Mouse (Mus musculus) A20 (cell line): Measurements from ENCODE around the gene Stxbp5l.
"Not testable (repeated sequence)": the region's sequence is repeated elsewhere in the genome, so short reads cannot be mapped to it uniquely, and the experiment has no call there.

ENCODE experiments used
- DNase-seq: peaks from one replicate; pipeline ENCODE4 v3.0.0-alpha.2; 2011; ENCODE audit warnings: low read depth, low spot score

Gene Stxbp5l

DNA sequence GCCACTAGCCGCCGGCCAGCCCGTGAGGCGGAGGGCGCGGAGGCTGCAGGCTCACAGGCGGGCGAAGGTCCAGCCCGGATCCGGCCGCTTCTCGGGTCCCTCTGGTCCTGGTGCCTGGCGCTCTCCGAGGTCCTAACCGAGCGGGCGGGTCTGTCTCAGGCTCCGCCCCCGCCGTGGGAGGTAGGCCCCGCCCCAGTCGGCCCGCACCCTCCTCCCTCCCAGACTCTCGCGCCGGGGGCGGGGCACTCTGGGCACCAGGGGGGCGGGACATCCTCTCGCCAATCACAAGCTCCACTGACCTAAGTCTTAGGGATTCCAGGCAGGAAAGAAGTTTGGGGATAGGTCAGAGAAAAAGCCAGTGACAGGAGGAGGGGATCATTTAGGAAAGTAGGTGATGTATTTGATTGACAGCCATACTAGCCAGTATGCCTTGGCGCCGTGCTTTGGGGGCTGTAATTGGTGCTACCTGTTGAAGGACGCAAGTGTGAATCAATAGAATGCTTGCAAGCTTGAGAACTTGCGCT is at the start of gene Stxbp5l:
TSS of gene Stxbp5l (minus strand) at position 142 of the 524 bp plus-strand sequence.
- DNase-seq = peak; percentile 95

DNA sequence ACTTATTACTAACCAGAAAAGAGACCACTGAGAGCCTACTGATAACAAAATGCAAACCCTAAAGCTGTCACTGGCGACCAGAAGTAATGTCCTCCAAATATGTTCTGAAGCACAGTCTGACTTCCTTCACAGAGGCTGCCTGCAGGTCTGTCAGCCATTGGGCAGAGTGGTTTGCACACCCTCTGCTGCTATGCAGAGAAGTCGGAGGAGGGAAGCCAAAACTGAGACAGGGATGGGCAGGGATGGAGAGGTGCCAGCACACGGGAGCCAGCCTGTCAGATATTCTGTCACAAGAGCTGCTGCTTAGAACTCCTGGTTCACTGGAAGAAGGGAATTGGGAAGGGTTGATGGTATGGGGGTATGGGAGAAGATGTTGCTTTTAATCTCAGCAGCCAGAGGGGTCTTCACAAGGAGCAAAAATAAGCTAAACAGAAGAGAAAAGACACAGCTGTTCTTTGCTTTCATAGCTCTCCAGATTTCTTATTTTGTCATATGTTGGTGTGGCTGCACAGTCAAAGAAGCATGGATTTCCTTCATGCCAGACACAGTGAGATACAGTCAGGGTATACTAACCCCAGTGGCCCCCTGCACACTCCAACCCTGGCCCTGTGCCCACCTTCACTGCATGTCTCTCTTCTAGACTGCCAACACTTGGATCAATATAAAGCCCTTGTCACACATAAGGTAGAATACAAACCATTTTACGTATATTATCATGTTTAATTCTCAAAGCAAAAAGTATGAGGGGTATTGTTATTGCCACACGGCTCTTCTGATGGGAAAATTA is 48.8 kb upstream of the Stxbp5l start:
- DNase-seq = no peak

DNA sequence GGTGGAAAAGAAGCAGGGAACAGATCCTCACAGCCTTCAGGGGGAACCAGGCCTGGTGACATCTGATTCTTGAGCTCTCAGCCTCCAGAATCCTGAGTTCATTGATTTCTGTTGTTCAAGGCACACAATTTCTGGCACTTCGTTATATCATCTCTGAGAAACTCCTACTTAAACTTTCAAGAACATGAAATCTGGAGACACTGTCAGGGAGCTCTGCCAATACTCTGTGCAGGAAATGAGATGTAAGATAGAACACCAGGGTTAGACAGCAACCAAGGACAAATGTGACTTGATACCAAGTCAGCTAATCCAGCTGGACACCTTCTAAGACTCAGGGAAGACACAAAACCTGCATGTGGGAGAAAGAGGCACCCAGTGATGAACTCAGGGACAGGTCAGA is 40.7 kb upstream of the Stxbp5l start:
- no peak for DNase-seq

DNA sequence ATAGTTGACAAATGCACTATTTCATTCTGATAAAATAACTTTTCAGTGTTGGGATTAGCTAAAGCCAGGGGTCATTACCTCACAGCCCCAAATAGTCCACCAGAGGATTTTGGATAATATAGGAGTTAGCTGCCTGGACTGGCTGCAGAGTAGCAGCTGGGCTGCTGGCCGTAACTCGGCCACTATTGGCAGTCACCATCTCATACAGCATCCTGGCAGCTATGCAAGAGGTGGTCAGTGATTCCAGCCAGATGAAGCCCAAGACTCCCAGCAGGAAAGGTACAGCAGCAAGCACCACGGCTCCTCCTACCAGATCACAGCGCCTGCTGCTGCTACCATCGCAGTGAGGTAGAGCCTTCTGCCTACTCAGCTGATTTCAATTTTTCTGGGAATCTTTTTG is 38.1 kb upstream of the Stxbp5l start:
- DNase-seq = no peak

DNA sequence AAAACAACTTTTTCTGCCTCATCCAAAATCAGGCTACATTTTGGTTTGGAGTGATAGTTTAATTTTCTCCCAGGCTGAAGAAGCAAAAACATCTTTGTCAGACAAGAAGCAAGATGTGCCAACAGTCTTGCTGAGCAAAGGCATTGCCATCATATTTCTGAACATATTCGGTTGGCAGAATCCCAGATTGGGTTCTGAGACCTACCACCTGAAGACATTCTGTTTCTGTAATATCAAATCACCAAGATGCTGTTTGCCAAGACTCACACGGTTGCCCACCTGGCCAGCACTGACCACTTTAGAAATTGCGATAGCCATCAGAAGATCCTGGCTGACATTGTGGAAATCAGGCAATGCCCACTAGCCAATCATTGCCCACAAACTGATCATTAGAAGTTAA is 37.1 kb upstream of the Stxbp5l start:
- no peak for DNase-seq

DNA sequence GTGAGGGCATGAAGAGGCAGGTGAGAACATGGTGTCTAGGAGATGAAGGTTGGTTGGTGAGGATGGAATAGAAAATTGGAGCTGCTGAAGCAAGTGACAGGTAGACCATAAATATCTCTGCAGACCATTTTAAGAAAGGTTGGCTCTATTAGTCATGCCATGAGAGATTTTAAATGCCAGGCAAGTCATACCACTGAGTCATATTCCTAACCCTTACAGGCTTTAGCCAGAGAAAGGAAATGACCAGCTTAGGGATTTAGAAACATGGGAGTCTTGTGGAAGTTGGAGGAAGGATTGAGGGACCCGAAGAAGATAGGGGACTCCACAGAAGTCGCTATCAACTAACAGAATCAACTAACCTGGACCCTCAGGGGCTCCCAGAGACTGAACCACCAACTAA is 35.8 kb upstream of the Stxbp5l start:
- DNase-seq = no peak

DNA sequence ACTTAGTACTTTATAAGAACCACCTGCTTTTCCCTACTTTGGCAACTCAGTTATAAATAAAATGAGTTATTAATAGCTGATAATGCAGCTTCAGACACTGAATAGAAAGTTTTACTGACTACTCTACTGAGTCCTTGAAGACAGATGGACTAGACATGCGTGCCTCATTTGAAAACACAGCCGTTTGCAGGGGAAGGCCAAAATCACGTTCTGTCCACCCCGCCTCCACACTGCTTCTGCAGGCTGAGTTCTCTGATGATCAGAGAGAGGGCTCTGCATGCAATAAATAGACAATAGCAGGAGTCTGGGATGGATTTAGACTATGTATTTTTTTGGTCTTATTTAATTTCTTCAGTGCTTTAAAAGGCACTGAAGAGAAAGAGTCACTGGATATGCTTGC is 20.8 kb upstream of the Stxbp5l start:
- no peak for DNase-seq

DNA sequence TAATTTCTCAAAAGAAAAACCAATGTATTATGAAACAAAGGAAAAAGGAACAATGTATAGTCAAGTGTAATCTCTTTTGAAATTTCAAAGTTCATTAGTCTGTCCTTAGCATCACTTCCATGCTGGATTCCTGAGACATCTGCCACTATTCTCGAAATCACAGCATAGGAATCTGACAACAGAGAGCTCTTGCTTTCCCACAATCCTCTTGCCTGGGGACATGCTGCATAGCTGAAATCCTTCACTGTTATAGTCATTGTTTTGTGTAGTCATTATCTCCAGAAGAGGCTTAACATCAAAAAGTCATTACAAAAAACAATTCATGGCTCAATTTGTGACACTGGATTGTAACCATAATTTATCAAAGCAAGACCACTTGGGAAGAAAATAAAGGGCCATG is 20.2 kb upstream of the Stxbp5l start:
- no peak for DNase-seq

DNA sequence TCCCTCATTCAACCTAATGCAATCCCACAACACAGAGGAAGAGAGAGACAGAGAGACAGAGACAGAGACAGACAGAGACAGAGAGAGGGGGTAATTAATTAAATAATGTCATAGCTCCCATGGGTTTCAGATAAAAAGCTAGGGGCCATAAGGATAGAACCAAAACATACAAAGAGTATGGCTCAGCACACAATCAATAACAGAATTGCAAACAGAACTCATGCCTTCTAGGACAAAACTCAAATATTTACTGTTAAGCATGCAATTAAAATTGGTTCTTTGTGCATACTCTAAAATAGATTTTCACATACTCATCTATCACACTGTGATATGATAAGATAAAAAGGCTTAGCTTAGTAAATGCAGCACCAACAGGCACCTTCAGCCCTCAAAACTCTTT is 5.2 kb upstream of the Stxbp5l start:
- DNase-seq = no peak

DNA sequence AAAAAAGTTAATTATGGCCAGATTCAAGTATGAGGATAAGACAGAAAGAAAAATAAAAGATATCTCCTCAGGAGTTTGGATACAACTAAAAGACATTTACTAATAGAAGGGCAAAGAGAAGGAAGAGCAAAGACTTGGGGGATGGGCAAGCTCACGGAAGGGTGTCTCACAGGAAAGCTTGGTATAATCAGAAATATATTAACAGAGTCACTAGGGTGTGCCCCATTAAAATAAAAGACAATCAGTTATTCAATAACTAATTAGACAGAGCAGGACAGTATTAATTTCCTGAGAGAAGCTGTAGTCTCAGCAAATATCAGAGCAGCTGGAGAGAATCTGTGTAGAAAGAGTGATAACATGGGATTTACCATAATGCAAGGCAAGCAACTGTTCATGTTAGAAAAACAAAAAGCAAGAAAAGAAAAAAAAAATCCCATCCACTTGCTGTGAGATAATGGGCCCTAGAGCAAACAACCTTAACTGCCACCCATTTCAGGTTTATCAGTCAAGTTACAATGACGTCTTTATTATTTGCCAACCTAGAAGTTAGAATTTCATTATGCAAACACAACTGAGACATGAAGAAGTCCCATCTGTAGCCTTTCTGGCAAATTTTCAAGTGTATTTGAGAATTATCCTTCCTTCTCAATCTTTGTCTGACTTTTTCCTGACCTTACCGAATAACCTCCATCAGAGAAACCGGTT is 4.6 kb upstream of the Stxbp5l start:
- no peak for DNase-seq

DNA sequence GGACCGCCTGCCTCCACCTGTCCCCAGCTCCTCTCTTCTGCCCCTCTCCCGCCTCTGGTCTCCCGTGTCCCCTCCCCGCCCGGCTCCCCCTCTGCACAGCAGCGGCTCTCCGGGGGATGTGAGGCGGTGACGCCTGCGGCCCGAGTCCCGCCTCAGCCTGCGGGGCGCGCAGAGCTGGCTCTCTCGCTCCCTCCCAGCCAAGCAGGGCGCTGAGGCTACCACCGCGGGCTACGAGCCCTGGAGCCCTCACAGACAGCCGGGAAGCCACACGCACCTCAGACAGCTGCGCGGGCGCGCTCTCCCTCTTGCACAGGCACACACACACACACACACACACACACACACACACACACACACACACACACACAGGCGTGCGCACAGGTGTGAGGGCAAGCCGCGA is 393 bp downstream of the Stxbp5l start:
- no peak for DNase-seq

DNA sequence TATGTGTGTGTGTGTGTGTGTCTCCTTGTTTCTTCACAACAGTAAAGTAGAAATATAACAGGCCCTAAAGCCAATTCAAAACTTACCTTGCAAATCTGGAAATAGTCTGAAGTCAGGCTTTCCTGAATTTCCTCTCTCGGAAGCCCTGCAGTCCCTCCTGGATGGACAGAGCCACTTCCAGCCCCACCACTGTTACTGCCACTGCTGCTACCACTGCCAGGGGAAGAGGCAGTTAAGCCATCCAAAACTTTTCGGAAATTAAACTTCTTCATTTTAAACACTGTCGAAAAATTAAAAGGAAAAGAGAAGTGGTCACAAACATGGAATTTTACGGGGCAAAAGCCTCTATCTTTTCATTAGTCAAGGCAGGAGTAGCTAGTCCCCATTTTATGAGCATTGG is 1.3 kb downstream of the Stxbp5l start:
- DNase-seq = no peak

DNA sequence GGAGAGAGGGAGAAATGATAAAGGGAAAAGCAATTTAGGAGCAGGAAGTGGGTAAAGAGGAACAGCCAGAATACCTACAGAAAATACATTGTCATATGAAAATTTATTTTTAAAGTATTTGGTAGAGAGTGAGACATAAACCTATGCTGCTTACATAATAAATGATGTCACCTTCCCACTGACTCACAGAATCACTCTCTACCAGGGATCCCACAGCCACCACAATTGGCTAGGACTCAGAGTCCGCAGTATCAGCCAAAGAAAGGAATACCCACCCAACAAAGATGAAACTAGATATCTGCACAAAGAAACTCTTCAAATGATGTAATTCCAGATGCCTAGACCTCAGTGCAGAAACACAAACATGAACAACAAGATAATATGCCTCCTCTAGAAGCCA is 12.0 kb downstream of the Stxbp5l start:
- no peak for DNase-seq

DNA sequence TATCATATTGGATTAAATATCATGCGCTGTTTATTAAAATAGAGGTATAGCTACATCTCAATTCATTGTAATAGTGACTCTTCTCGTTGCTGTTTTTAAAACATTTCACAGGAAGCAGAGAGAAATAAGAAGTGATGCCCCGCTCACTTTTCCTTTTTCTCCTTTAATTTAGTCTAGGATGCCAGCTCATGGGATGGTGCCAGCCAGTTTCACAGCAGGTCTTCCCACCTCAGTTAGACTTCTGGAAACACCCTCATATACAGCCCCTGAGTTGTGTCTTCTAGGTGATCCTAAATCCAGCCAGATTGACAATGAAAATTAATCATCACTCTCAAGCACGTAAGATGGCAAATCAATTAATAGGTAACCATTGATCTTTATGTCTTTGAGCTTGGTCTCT is 17.3 kb downstream of the Stxbp5l start:
- DNase-seq = no peak

DNA sequence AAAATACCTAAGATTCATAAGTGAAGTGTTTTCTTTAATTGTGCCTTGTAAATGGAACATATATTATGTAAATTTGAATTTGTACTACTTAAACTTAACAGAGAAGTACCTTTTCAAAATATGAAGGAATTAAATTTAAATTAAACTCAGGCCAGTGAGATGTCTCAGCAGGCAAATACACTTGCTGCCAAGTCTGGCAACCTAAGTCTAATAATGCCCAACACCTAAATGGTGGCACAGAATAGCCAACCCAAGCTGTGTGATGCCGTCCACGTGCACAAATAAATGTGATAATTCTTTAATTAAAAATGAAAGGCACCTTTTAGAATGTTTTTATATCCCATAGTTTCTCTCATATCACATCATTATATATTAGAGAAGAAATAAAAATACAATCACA is 20.8 kb downstream of the Stxbp5l start:
- DNase-seq = no peak

DNA sequence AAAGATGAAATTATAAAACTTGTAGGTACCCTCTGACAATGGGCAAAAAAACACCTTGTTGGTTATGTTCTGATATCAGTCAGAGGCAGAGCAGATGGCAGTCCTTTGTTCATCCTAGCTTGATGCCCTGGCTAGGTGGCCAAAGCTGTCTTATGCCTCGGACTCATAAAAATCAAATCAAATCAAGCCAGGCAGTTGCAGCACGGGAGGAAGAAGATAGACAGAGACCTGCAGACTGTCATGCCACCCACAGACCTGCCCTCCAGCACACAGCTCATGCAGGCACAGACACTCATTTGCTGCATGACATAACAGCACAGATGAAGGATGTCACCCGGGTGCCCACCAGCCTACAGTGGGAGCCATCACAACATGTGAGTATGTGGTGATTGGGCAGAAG is 29.1 kb downstream of the Stxbp5l start:
- no peak for DNase-seq

DNA sequence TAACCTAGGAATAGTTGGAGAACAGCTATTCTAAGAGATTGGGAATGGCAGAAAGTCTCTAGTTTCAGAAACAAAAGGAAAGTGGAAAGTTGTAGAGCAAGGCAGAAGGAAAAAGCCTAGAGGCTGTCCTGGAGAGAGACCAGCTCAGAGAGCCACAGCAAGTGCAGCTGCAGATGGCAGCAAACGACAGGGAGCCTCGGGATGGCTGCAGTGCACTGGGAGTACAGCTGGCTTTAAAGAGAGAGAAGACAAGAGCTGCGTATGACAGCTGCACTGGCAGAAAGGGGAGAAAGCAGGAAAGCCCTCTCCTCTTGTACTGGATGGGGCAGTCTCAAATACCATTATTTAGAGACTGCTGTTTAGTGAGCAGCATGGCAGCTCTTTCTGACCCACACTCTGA is 37.7 kb downstream of the Stxbp5l start:
- DNase-seq = no peak

DNA sequence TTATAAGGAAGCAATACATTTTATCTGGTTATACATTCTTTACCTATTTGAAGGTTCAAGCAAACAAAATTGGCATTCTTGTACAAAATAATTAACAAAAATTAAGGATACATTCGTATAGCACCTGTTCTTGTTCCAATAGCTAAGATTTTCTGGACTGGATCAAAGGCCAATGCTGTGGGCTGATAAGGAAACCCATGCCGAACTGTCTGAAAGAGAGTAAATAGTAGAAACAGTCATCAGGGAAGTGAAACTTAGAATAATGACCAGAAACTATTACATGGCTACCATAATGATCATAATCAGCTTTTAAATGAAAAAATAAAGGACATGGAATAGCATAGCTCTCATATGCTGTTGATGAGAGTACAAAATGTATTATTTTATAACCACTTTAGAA is 39.8 kb downstream of the Stxbp5l start:
- peak; percentile 17 for DNase-seq

DNA sequence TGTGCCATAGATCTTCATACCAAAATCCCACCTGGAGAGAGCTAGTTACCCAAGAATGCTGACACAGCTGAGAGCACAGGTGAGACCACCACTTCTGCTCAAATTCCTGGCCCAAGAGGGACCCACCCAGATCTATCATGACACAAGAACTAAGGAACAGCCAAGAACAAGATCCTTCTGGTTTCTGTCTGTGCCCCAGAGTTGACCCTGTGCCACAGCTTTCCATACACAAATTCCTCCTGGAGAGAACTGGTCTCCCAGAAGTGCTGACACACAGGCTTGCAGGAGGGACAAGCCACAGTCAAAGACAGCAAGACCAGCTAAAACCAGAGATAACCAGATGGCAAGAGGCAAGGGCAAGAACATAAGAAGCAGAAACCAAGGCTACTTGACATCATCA is 43.3 kb downstream of the Stxbp5l start:
- DNase-seq = not testable (repeated sequence)

DNA sequence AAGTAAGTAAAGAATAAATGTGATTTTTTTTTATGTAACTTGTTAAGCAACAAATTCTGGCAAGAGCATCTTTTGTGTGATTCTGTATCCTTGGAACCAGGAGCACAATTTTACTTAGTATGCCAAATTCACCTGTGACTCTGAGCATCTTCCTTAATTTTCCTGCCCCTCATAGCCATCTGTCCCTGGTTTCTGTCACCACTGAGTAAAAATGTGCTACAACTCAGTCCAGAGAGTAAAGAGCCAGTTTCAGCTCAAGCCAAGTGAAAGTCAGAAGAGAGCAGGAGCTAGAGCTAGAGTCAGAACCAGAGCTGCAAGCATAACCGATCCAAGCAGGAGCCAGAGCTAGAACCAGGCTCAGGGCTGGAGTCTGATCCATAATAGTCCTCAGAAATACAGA is 46.6 kb downstream of the Stxbp5l start:
- DNase-seq = no peak

DNA sequence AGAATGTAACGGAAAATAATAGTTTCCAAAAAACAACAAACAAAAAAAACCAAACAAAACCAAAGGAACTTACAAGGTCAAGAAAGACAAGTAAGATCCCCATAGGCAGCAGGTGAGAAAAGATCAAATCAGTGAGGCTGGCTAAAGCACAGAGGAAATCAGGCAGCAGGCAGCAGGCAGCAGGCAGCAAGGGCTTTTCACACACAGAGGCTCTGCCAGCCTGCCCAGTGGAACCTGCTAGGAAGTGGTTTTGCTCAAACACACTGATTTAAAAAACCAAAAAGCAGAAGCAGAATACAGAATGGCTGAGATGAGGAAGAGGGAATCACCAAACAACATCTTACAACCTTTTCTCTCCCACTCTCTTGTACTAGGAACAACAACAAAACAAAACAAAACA is 47.2 kb downstream of the Stxbp5l start:
- peak; percentile 54 for DNase-seq

DNA sequence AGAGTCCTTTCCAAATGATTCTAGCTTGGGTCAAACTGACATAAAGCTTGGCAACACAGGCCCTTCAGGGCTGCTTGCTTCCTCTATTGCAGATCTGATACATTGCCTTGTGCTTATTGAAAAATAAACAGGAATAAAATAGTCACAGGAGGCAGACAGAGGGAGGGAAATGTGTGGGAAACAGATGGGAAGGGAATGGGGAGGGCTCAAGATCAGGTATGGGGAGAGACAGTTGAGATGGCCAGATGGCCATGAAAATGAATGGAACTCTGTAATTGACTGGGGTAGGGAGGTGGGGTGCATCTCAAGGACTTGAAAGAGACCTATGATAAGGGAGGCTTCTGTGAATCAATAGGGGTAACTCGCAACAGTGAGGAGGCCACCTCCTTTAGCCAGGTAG is 80.3 kb downstream of the Stxbp5l start:
- no peak for DNase-seq

DNA sequence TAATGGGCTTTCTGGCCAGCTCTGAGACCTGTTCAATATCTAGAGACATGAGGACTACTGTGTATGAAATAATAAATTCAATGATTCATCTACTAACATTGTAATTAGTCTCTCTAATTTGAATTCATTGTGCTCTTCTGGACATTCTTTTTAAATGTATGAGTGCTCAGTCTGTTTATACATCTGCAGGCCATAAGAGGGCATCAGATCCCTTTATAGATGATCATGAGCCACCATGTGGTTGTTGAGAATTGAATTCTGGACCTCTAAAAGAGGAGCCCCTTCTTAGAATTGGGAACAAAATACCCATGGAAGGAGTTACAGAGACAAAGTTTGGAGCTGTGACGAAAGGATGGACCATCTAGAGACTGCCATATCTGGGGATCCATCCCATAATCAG is 92.2 kb downstream of the Stxbp5l start:
- peak; percentile 49 for DNase-seq
